Mouse (Mus musculus): ENCODE data around the gene Rab37.
A peak's percentile ranks its signal among the peaks of the same experiment; 100 is the strongest.

Rab37 gene

DNA sequence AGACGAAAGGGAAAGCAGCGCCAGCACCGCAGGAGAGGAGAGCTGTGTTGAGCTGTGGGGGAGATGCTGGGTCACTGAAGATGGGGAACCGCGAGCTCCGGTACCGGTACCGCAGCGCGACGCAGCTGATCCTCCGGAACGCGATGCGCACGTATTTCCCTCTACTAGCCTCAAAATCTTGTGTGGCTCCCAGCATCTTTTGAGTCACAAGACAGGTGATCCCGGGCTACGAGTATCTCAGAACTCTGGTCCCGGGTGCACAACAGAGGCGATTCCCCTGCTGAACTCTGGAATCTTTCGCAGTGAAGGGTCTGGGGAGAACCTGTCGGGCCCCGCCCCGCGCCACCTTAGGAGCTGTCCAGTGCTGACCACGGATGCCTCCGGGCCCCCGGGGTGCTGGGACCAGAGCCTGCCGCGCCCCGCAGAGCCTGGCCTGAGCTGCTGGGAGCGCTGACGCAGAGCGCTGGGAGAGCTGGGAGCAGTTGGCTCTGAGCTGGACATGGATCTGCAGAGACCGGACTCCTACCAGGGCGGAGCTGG is at the start of gene Rab37:
Gene Rab37 (plus strand): TSS at position 70 of the 540 bp plus-strand sequence.
- DNase-seq, result peak; percentile 76

DNA sequence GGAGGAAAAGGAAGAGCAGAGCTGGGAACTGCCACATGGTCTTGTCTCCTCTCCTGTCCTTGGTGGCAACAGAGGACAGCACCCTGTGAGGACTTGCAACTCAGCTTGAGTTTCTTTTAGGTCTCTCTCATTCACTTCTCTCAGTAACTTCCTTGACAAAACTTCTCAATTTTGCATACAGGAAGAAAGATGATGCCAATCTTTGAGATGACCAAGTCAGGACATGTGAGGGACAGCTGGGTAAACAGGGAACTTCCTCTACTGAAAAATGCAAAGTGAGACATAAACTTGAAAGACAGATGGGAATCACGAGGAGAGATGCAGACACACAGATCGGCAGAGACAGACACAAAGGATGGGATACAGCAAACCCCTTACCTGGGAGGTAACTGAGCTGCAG is 43.0 kb upstream of the Rab37 start, which contains the start of gene Cd300ld3:
Gene Cd300ld3 (minus strand): TSS at position 151 of the 400 bp plus-strand sequence.
- DNase-seq, result peak; percentile 25

DNA sequence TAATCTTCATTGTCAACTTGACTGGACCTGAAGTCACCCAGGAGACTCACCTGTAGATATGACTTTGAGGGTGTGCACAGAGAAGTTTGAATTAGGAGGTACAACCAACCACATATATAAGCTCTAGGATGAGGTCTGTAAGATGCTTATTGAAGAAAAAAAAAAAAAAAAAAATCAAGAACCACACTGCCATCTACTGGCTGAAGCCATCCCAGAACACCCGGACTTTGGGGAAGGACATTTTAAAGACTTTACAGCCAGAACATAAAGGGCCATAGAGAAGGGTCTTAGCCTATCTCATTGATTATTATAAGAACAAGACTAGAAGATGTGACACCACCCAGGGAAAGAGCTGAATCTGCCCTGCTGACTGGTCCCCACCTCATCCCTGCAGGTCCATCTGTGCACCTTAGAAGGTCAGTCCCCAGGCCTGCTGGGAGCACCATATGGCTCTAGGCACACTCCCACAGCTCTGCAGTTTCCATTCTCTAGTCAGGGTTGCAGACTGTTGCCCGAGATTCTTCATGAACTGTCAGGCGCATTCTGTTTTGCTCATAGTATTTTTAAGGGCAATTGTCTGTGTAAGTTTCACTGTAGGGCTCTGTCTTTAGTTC is 41.8 kb upstream of the Rab37 start:
- peak; percentile 95 for DNase-seq

DNA sequence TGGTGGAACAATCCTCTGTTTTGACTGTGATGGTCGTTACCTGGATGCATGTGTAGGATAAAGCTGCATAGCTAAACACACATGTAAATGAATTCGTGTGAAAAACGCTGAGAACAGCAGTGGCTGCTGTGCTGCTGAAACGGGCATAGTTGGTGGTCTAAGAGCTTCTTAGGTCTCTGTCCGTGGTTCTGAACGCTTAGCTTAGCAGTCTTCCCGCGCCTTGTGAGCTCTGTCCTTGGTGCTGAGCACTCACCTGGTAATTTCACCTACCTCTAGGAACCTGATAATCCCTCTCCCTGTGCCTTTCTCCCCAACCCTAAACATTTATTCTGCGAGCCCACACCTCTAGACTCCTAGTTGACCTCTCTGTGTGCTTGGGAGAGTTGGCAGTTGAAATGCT is 39.0 kb upstream of the Rab37 start:
- DNase-seq, result peak; percentile 16

DNA sequence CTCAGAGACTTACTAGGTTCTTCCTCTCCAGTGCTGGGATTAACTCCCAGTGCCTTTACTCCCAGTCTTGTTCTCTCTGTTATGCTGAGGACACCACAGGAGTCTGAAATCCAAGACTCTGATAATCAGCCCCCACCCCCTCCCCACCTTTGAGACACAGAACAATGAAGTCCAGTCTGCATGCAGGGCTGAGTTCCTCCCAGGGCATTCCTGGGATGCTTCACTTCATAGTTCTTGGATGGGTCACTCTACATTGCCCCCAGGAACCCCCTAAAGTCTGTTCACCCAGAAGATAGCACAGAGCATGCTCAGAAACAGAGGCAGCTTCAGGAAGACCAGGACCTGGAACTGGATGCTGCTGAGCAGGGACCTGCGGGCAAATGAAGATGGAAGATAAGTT is 38.2 kb upstream of the Rab37 start:
- DNase-seq, result no peak

DNA sequence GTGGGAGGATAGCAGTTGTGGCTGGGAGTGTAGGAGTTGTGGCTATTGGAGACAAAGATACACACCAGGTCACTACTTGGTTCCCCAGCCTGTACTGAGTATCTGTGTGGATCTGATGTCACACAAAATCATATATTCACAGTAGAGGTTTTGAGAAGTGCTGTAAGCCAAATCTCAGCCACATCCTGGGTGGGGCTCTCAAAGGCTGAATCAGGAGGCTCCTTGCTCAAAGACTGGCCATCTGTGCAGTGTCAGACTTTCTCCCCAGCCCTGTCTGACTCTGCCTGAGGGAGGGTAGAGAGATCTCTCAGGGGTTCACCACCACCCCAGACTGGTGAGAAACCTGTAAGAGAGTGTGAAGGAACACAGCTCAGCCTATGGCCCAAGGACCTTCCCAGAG is 36.7 kb upstream of the Rab37 start:
- DNase-seq, result no peak

DNA sequence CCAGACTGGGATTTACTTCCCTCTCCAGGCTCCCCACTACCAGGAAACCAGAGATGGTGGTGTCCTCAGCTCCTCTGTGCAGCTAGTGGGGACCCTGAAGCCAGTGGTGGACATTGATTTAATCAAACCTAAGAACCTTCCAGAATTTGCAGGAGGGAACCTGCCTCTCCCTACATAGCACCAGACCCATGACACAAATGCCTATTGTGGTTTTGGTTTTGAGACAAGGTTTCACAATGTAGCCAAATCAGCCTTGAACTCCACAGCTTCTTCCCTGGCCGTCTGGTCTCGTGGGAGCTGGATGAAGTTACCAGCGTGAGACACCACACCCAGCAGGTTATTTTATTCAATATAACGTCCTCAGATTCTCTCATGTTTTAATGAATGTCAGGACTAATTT is 32.5 kb upstream of the Rab37 start:
- no peak for DNase-seq

DNA sequence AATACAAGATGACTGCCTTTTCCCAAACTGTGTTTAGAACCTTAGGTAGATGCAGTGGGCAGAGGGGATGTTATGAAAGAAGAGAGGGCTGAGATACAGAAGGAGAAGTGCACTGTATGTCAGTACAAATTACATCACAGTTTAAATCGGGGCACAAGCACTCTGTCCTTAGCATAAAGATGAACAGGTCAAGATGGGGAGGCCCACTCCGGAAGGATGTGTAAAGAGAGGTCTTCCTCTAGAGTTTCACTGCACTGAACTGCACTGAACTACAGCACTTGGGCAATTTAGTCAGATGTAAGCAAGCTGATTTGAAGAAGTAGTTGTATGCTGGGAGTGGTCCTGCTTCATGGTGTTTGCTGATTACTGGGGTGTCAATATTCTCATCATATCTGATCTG is 31.4 kb upstream of the Rab37 start:
- DNase-seq, result no peak

DNA sequence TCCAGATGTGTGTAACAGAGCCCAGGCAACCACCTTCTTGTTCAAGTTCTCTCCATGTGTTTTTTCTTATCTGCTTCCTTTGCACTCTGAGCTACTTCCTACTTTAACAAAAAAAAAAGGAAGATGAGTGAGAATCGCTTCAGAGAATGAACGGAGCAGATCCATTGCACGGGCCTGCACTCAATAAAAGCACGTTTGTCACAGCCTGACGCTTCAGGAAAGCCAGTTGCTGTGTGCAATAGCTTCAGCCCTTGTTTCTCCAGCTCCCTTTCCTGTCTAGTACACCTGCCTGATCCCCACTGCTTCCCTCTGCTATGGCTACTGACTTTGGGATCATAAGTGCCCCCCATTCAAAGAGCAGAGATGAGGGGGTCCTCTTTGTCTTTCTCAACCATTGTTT is 29.2 kb upstream of the Rab37 start, which contains the start of gene Cd300e:
Gene Cd300e (minus strand): TSS at position 101 of the 400 bp plus-strand sequence.
- no peak for DNase-seq

DNA sequence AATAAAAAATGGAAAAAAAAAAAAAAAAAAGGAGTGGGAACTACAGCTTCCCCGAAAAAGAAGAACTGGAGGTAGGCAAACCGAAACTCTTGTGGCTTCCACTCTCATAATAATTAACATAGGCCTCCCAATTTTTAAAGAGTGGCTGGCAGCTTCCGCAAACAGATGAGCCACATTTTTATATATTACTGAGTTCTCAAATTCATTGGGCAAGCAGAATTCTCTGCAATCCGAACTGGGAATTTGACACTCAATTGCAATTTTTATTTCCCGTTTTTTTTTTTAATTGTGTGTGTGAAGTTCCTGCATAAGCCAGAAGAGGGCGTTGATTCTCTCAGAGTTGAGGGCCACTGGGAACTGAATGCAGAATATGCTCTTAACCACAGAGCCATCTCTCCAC is 24.5 kb upstream of the Rab37 start:
- DNase-seq, result no peak

DNA sequence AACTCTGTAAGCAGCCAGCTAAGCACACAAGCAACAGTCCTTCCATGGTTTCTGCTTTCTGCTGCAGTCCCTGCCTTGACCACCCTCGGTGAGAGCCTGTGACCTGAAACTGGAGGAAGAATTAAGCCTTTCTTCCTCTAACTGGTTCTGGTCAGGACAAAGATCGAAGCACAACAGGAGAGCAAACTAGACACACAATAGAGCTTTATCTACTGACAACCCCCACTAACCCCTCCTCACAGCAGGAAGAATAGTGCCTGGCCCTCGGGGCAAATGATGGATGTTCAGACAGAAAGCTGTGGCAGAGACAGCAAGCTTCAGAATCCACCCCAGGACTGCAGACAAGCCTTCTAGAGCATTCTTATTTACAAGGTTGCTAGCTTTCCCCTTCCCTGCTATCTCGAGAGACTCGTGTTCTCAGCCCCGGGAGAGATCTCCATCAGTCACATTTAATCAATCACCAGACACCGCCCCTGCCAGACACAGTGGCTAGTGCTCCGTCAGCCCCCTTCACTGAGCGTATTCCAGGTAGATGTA is 20.1 kb upstream of the Rab37 start:
- no peak for DNase-seq

DNA sequence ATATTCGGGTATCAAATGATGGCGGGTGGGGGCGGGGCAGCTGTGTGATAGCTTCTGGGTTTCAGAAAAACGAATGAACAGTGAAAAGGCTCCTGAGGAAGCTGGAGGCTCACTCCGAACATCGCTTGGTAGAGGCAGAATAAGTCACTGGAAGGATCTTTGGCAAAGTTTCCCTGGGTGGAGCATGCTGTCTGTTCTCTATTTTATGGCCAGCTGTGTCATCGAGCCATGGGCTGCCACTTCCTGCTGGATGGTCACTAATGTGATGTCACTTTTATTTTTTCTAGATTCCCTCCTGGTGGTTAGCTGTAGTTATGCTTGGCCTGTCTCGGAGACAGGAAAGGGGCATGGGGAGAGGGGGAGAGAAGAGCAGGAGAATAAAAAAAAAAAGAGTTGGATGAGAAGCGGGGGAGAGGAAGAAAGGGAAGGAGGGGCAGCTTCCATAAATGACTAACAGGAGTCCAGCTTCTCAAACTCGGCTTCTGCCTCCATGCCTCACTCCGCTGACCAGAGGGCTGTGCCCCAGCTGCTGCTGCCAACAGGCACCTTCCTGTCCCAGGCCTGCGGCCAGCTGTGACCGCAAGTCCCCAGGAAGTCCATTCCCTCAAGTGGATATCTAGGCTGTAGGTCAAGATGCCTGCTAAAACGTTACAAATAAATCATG is 19.5 kb upstream of the Rab37 start:
- DNase-seq, result no peak

DNA sequence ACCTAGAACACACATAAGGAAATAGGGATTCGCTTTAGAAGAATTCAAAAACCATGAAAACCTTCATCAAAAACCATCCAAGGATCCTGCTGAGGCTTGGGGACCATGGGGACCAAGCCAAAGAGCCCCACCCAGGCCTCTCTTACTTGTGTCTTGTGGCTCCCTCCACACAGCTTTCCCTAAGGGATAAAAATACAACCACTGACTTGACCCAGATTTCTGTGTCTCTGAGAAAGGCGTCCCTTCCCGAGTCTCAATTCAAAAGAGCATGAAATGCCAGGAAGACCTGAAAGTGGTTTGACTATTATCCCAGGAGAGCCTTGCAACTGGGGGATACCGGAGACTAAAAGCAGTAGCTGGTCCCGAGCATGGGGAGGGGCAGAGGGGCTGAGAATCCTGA is 18.2 kb upstream of the Rab37 start:
- no peak for DNase-seq

DNA sequence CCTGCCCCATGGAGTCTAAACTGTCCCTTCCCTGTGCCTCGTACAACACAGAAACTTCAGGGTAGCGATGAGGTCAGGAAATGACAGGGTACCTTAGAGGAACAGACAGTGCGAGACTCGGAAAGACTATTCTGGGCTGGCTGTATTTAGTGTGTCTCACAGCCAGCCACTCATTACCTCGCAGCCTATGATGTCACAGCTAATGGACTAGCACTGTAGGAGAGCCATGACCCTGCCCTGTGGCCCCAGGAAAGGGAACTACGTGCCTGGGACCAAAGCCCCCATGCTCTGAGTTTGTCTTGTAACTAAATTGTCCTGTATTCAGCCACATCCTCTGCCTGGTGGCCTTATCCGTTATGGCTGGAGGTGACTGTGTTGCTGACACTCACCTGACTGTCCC is 15.8 kb upstream of the Rab37 start:
- no peak for DNase-seq

DNA sequence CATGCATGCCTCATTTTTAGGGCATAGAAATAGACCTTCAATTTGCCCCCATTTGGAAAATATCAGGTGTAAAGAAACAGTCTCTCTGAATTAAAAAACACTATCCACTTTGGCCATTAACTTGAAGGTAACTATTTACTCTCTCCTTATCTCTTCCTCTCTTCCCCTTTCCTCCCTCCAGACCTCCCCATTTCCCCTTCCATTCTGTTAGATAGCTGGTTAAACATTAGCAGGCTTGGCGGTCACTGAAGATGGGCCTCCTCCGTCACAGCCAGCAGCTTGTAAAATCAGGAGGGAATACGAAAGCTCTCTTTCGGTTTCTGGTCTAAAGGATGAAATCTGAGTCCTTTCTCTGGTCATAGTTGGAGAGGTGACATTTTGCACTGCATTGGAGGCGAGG is 15.4 kb upstream of the Rab37 start:
- no peak for DNase-seq

DNA sequence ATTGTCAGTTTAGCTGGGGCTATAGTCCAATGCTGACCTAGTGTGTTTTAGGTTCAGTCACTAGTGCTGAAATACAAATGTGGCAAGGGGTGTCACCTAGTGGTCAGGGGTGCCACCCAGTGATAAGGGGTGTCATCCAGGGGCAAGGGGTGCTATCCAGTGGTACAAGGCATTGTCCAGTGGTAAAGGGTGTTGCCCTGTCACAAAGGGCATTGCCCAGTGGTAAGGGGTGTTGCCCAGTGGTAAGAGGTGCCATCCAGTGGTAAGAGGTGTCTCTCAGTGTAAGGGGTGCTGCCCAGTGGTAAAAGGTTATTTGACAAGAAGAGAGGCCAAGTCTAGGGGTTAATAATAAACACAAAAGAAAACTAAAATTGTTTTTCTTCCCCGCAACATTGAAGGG is 13.8 kb upstream of the Rab37 start:
- no peak for DNase-seq

DNA sequence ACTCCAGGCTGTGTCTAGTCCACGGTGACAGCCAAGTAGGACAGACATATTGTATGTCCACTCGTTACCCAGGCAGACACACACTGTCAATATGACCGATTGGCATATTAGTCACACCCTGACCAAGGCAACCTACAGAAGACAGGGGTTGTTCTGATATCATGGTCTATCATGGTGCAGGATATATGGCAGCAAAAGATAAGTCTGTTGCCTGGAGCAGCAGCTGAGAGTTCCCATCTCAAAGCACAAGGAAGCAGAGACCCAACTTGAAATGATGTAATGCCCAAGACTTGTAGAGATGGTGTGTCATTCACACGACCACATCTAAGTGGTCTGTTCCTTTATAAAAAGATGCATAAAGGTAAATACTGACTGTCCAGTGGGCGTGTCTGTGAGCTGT is 12.6 kb upstream of the Rab37 start:
- DNase-seq, result no peak

DNA sequence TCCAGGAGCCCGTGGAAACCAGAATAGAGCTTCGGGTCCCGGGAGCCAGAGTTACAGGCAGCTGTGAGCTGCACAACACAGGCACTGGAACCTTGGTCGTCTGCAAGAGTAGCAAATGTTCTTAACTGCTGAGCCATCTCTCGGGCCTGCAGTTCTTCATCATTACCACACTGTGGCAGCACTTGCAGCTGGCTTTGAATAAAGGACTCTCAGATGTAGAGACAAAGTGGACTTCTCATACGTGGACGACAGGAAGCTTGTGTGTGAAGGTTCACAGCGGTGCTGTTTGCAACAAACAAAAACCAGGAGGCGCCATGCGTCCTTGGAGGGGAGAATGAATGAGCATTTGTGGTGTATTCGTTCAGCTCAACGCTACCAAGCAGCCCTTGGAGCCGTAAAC is 10.3 kb upstream of the Rab37 start:
- DNase-seq, result peak; percentile 70

DNA sequence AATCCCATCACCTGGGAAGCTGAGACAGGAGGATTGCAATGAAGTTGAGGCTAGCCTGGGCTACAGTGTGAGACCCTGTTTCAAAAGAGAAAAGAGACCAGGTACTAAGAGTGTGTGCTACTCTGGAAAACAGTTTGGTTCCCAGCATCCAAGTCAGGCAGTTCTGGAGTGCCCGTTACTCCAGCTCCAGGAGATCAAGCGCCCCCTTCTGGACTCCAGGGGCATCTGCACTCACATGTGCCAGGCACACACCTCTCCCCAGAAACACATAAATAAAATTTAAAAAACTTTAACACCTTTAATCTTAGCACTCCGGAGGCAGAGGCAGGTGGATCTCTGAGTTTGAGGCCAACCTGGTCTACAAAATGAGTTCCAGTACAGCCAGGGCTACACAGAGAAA is 9.9 kb upstream of the Rab37 start:
- DNase-seq, result no peak

DNA sequence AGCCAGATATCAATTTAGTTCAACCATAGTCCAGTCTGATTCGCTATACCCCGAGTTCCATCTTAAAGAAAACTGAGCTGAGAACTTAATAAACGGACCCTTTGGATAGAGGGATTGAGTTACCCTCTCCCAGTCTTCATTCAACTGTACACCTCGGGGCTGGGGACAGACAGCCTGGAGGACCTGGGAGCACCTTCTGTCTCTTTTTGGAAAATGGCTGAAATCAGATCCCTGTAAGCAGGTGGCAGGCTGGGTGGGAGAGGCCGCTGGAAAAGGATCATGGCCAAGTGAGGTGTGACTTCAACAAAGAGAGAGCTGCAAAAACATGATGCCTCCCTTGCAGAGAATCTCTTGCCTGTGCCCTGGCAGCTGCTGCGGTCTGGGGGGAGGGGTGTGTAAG is 9.0 kb upstream of the Rab37 start:
- DNase-seq, result no peak

DNA sequence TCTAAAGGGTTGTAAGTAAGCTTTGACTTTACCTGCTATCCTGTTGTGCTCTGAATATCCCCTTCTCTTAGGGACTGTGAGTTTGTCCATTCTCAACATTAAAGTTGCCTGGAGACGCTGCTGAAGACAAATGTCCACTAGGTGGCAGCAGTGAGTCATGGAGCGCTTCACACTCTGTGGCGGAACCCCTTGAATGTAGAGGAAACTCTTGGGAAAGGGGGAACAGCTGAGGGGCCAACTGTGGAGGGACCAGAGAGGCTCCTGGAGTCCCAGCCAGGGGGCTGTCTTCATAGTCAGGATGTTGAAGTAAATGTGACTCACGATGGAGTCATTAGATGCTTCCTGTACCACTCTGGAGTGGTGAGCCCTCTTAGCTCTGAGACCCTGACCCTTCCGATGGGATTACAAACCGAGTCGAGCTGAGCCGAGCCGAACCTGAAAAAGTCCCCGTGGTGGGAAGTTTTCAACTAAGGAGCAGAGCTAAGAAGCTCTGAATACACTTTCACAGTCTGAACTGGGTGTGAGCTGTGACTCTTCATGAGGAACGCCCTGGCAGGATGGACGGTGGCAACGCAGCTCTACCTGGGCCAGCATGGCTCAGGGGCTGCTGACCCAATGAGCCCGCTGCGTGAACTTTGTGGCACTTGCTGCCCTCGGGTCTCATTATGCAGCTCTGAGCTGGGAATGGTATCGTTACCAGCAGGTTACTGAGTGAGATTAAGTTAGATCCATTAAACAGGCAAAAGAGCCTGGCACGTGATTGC is 7.7 kb upstream of the Rab37 start:
- DNase-seq, result peak; percentile 88

DNA sequence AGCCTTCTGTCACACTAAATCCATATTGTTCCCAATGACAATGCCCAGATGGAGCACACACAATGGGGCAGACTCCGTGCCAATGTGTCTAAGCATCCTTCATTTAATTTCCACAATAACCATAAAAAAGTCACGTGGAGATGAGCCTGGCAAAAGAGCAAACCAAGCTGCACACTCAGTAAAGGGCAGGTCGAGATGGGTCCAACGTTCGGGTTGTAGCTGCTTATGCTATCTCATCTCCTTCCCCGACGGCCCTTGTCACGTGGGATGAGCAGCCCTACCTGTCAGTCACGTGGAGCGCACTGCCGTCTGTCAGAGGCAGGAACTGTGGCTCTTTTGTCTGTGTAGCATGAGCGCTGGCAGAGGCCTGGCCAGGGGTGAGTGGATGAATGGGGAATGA is 6.6 kb upstream of the Rab37 start:
- no peak for DNase-seq

DNA sequence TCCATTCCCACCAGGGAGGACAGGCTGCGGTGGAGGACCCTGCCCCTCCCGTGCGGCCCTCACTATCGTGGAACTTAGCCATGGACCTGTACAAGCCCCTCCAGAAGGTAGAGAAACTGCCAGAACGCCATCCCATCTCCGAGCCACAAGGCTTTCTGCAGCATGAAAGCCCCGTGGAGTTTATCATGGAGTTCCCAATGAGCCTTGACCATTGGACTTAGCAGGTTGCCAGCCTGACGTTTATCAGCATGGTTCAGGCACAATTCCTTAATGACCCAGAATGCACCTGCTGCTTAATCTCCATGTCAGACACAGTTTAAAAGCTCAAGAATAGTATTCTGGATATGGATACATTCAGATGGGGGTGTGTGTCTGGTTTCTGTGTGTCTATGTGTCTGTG is 6.2 kb upstream of the Rab37 start:
- DNase-seq, result no peak

DNA sequence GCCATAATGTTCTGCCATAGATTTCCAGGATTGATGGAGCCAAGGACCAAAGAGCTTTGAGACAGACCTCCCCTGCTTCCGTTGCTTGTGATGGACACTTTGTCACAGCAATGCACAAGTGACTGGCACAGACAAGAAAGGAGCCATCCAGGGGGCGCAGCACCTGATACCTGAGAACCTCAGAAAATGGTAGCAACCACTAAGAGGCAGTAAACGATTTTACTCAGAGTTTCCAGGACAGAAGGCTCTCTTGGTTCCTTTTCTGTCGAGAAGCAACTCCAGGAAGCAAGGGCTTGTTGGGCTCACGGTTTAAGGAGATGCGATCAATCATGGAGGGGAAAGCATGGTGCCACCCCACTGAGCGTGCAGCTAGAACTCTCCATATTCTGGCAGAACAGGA is 5.0 kb upstream of the Rab37 start:
- no peak for DNase-seq
